Mouse (Mus musculus) olfactory bulb, adult 2 months (tissue): ENCODE data around the gene Hnrnpc.
"Not testable (repeated sequence)": the region's sequence is repeated elsewhere in the genome, so short reads cannot be mapped to it uniquely, and the experiment has no call there.

Experiments used
- CTCF ChIP-seq: fragments of 200-500 bp; IDR thresholded peaks from 2 replicates; pipeline ENCODE4 v1.5.1; 2012; ENCODE audit warnings: low read depth, mild to moderate bottlenecking, low read length, moderate library complexity; ENCODE audit not compliant: insufficient read depth
- POLR2A ChIP-seq: fragments of 200-500 bp; IDR thresholded peaks from 2 replicates; pipeline ENCODE4 v1.6.1; 2012; ENCODE audit warnings: mild to moderate bottlenecking, low read depth, low read length, moderate library complexity; ENCODE audit not compliant: insufficient read depth

- not testable (repeated sequence) for TF ChIP-seq POLR2A, CTCF
These were observed 5.4 kb downstream of the Hnrnpc start for GRCm38 (mm10) chr14:52098387-52098786.
